Mouse (Mus musculus): ENCODE measurements at regions not wholly inside any gene's neighbourhood (a gene's known extent, or its start where the extent isn't known, plus 50 kb on each side); places are given as distances from the start of the nearest gene placed in this dataset.

DNA sequence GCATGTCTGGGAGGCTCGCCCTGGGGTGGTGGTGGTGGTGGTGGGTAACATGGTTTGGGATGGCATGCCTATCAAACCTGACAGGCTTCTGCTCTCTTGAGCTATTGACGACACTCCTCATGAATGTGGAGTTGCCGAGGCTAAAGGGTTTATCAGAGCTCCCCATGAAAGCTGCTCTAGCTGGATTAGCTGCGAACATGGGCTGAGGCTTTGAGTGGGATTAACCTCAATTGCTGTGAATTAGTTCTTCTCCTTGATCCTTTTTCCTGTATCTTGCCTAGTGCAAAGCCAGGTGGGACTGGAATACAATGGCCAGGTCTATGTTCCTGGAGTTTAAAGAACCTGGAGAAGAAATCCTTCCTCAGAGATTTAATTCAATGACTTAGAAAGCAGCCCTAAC, 150.6 kb downstream of the Nmur2 start:
- ATAC-seq (ENCODE audit: low FRiP score, low read depth) = no peak
- Histone ChIP-seq H3K27me3 (no peaks in the 10 kb centered on the region), H3K27ac (replicated peaks) (no peak overlapping the region), H3K4me3 (no peak overlapping the region), H3K4me2 (replicated peaks) (no peak overlapping the region), H3K9ac (replicated peaks) (no peak overlapping the region), H3K9me3 (no peaks in the 10 kb centered on the region), H3K4me1 (no peaks in the 10 kb centered on the region), H3K36me3 (no peaks in the 10 kb centered on the region)
- WGBS = 28% methylated on average over 4 of the region's 4 CpGs

DNA sequence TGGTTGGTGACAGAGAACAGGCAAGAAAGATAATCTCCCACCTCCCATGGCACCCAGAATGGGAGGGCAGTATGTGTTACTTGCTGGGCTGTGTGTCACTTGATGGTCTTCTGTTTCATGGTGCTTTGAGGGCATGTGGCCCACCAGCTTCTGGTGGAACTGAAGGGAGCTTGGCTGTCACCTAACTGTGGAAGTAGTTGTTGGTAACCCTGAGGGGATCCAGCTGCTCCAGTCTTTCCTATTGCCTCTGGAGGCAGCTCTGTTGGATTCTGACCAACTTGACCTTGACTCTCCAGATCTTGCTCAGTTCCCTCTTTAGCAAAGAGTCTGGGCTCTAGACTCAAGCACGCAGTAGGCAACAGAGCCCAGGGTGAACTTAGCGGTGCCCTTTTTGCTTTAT, 162.2 kb downstream of the Nmur2 start:
- Histone ChIP-seq H3K4me1 (no peaks in the 10 kb centered on the region), H3K9ac (replicated peaks) (no peak overlapping the region), H3K36me3 (no peaks in the 10 kb centered on the region), H3K9me3 (no peaks in the 10 kb centered on the region), H3K27ac (replicated peaks) (no peak overlapping the region), H3K4me3 (no peak overlapping the region), H3K4me2 (replicated peaks) (no peak overlapping the region), H3K27me3 (no peaks in the 10 kb centered on the region)
- 87% methylated on average over 2 of the region's 2 CpGs for whole genome bisulfite sequencing
- no peak for ATAC-seq (ENCODE audit: low FRiP score, low read depth)

- no peak overlapping the region for H3K27ac ChIP-seq (replicated peaks)
- no peaks in the 10 kb centered on the region for H3K9me3 ChIP-seq
- ATAC-seq (ENCODE audit: low FRiP score, low read depth) = no peak
- no peak overlapping the region for H3K4me2 ChIP-seq (replicated peaks)
- WGBS = 86% methylated on average over 2 of the region's 2 CpGs
- no peaks in the 10 kb centered on the region for H3K27me3 ChIP-seq
- no peak overlapping the region for H3K9ac ChIP-seq (replicated peaks)
- H3K4me3 ChIP-seq = no peak overlapping the region
- no peaks in the 10 kb centered on the region for H3K4me1 ChIP-seq
- H3K36me3 ChIP-seq = no peaks in the 10 kb centered on the region
Observed at GRCm38 (mm10) chr11:55867141-55867540, 173.7 kb downstream of the Nmur2 start.

- WGBS = 77% methylated on average over 7 of the region's 7 CpGs
- no peak overlapping the region for H3K4me3 ChIP-seq
- ATAC-seq (ENCODE audit: low FRiP score, low read depth) = no peak
Observed at GRCm38 (mm10) chr11:55859230-55859629, 181.6 kb downstream of the Nmur2 start.

DNA sequence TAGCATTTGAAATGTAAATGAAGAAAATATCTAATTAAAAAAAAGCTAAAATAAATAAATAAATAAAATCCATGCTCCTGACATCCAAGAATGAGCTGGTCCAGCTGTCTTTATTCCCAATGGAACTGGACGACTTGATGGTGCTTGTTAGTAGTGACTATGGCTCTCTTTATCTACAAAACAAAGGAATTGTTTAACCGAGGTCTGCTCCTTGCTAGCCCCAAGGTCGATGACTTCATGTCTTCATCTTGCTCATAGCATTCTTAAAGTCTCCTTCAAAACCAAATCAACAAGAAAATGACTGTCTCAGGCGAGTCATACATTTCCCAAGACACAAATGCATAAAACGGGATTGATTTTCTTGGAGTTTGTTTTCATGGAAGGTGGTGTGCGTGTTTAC, 212.5 kb upstream of the Glra1 start:
- Histone ChIP-seq H3K9ac (replicated peaks) (no peak overlapping the region), H3K4me1 (no peaks in the 10 kb centered on the region), H3K4me3 (no peak overlapping the region), H3K27me3 (peaks cover 5% of the 10 kb centered on the region; the same call in 1 of the 2 replicates), H3K36me3 (no peaks in the 10 kb centered on the region), H3K4me2 (replicated peaks) (no peak overlapping the region), H3K9me3 (no peaks in the 10 kb centered on the region), H3K27ac (replicated peaks) (no peak overlapping the region)
- 59% methylated on average over 6 of the region's 6 CpGs for WGBS
- no peak for ATAC-seq (ENCODE audit: low FRiP score, low read depth)

More at GRCm38 (mm10) chr11:55859230-55859629, 181.6 kb downstream of the Nmur2 start:
- Histone ChIP-seq H3K4me1 (no peaks in the 10 kb centered on the region), H3K9ac (replicated peaks) (no peak overlapping the region), H3K27ac (replicated peaks) (no peak overlapping the region), H3K27me3 (no peaks in the 10 kb centered on the region), H3K36me3 (no peaks in the 10 kb centered on the region), H3K4me2 (replicated peaks) (no peak overlapping the region), H3K9me3 (no peaks in the 10 kb centered on the region)

DNA sequence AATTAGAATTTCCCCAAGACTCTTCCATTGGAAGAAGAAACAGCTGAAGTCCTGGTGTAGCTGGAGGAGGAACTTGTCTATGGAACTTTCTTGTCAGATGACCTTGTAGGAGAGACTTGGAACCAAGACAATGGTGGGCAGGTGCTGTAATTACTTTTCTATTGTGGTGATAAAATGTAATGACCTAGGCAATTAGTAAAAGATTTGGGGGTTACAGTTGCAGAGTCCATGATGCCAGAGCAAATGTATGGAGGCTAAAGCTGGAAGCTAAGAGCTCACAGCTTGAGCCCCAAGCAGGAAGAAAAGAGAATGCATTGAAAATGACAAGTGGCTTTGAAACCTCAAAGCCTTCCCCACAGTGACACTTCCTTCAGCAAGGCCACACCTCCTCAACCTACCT, 208.6 kb upstream of the Glra1 start:
- no peak overlapping the region for H3K4me2 ChIP-seq (replicated peaks)
- H3K9ac ChIP-seq (replicated peaks) = no peak overlapping the region
- H3K36me3 ChIP-seq = no peaks in the 10 kb centered on the region
- H3K4me1 ChIP-seq = no peaks in the 10 kb centered on the region
- no peak for ATAC-seq (ENCODE audit: low FRiP score, low read depth)
- H3K9me3 ChIP-seq = no peaks in the 10 kb centered on the region
- H3K27me3 ChIP-seq = peaks cover 5% of the 10 kb centered on the region; the same call in 1 of the 2 replicates
- no peak overlapping the region for H3K27ac ChIP-seq (replicated peaks)
- no peak overlapping the region for H3K4me3 ChIP-seq

DNA sequence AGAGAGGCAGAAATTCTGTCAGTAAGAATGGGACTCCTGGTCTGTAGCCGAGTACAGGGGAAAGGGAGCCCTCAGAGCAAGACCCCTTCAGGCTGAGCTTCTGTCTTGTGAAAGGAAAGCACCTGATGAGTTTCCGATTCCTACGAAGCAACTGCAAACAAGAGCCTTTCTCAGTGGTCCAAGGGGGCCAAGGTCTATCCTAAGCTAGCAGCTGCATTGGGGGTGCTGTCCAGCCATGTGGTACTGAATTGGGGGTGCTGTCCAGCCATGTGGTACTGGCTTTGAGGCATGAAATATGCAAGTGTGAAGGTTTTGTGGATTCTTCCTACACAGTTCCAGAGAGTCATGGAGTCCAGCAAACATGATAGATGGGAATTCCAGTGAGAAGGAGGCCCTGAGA, 202.7 kb upstream of the Glra1 start:
- 77% methylated on average over 3 of the region's 3 CpGs for WGBS
- H3K27ac ChIP-seq (replicated peaks) = no peak overlapping the region
- no peak overlapping the region for H3K9ac ChIP-seq (replicated peaks)
- no peak overlapping the region for H3K4me3 ChIP-seq
- no peaks in the 10 kb centered on the region; the same call in 1 of the 2 replicates for H3K27me3 ChIP-seq
- no peak for ATAC-seq (ENCODE audit: low FRiP score, low read depth)
- H3K9me3 ChIP-seq = no peaks in the 10 kb centered on the region
- H3K4me2 ChIP-seq (replicated peaks) = no peak overlapping the region
- H3K4me1 ChIP-seq = no peaks in the 10 kb centered on the region
- H3K36me3 ChIP-seq = no peaks in the 10 kb centered on the region

DNA sequence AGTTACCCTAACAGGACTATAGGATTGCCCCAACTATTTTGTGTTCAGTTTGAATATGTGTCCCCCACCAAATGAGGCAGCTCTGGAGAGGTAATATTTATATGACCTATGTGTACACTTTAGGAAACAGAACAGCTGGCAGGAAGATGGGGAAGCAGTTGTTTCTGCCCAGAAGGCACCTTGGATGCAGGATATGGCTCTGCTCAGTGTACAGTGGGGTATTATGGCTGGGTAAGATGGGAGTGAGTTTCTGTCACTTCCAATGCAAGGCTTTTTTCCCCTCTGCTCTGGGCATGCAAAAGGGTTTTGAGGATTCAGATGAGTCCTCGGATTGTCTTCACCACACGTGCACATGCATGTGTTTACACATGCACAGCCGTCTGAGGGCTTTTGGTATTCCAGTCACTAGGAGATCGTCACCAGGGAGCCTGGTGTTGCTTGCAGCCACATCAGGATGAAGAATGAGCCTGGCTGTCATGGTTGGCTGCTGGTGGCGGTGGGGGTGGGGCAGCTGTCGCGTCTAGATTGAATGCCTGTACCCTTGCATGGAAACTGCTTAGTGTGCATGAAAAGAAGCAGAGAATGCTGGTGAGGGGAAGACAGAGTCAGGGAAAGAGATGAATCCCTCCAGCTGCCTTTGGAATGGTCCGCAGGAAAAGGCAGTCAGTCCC, 183.3 kb upstream of the Glra1 start:
- no peaks in the 10 kb centered on the region for H3K36me3 ChIP-seq
- H3K9me3 ChIP-seq = no peaks in the 10 kb centered on the region
- H3K27me3 ChIP-seq = no peaks in the 10 kb centered on the region
- peak overlapping the region; percentile 65; the same call in 1 of the 2 replicates for H3K27ac ChIP-seq (replicated peaks)
- peaks cover 9% of the 10 kb centered on the region; the same call in 1 of the 2 replicates for H3K4me1 ChIP-seq
- H3K4me3 ChIP-seq = no peak overlapping the region
- H3K9ac ChIP-seq (replicated peaks) = no peak overlapping the region
- H3K4me2 ChIP-seq (replicated peaks) = peak overlapping the region; percentile 11; the same call in 1 of the 2 replicates
- peak; percentile 87 for ATAC-seq (ENCODE audit: low FRiP score, low read depth)
- WGBS = 13% methylated on average over 8 of the region's 8 CpGs

- Histone ChIP-seq H3K27ac (replicated peaks) (no peak overlapping the region), H3K9me3 (no peaks in the 10 kb centered on the region), H3K4me3 (no peak overlapping the region), H3K36me3 (no peaks in the 10 kb centered on the region), H3K9ac (replicated peaks) (no peak overlapping the region), H3K4me2 (replicated peaks) (no peak overlapping the region), H3K27me3 (no peaks in the 10 kb centered on the region), H3K4me1 (peaks cover 9% of the 10 kb centered on the region; the same call in 1 of the 2 replicates)
- 79% methylated on average over 3 of the region's 3 CpGs for WGBS
- no peak for ATAC-seq (ENCODE audit: low FRiP score, low read depth)
Observed at GRCm38 (mm10) chr11:55789638-55790037, 181.6 kb upstream of the Glra1 start.

DNA sequence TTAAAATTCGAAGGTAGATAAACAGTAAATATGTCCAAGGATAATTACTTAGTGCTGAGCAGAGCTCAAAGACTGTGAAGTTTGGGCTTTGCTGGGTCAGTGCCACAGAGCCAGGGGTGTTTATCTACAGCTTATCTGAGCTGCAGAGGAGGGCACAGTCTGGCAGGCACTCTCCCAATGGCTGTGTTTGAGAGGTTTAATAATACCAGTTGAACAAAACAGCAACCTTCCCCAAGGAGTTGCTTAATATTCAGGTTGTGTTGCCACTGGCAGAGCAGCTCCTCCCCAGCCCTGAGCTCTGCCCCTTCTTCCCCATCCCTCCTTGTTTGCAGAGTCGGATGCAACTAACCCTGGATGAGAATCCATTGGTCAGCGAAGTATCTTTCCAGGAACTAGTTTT, 173.0 kb upstream of the Glra1 start:
- 75% methylated on average over 3 of the region's 3 CpGs for WGBS
- Histone ChIP-seq H3K27me3 (no peaks in the 10 kb centered on the region), H3K4me1 (no peaks in the 10 kb centered on the region), H3K27ac (replicated peaks) (no peak overlapping the region), H3K4me2 (replicated peaks) (no peak overlapping the region), H3K9ac (replicated peaks) (no peak overlapping the region), H3K9me3 (no peaks in the 10 kb centered on the region), H3K36me3 (no peaks in the 10 kb centered on the region), H3K4me3 (no peak overlapping the region)
- no peak for ATAC-seq (ENCODE audit: low FRiP score, low read depth)

GRCm38 (mm10) chr11:55780011-55780410, 172.0 kb upstream of the Glra1 start:
- Histone ChIP-seq H3K4me1 (no peaks in the 10 kb centered on the region), H3K27me3 (no peaks in the 10 kb centered on the region), H3K9ac (replicated peaks) (no peak overlapping the region), H3K4me3 (no peak overlapping the region), H3K27ac (replicated peaks) (no peak overlapping the region), H3K9me3 (no peaks in the 10 kb centered on the region), H3K4me2 (replicated peaks) (no peak overlapping the region), H3K36me3 (no peaks in the 10 kb centered on the region)
- WGBS = 83% methylated on average over 2 of the region's 2 CpGs
- ATAC-seq (ENCODE audit: low FRiP score, low read depth) = no peak

- H3K27me3 ChIP-seq = no peaks in the 10 kb centered on the region
- WGBS = 70% methylated on average over 1 of the region's 1 CpGs
- no peak overlapping the region for H3K4me2 ChIP-seq (replicated peaks)
- no peak for ATAC-seq (ENCODE audit: low FRiP score, low read depth)
- H3K36me3 ChIP-seq = no peaks in the 10 kb centered on the region
- H3K9ac ChIP-seq (replicated peaks) = no peak overlapping the region
- H3K9me3 ChIP-seq = no peaks in the 10 kb centered on the region
- H3K4me3 ChIP-seq = no peak overlapping the region
- no peak overlapping the region for H3K27ac ChIP-seq (replicated peaks)
- H3K4me1 ChIP-seq = no peaks in the 10 kb centered on the region
Observed at GRCm38 (mm10) chr11:55773283-55773682, 165.3 kb upstream of the Glra1 start.

- Histone ChIP-seq H3K27me3 (no peaks in the 10 kb centered on the region), H3K9me3 (no peaks in the 10 kb centered on the region), H3K36me3 (no peaks in the 10 kb centered on the region), H3K4me1 (no peaks in the 10 kb centered on the region), H3K4me2 (replicated peaks) (no peak overlapping the region), H3K27ac (replicated peaks) (no peak overlapping the region), H3K9ac (replicated peaks) (no peak overlapping the region), H3K4me3 (no peak overlapping the region)
- 69% methylated on average over 5 of the region's 5 CpGs for WGBS
- ATAC-seq (ENCODE audit: low FRiP score, low read depth) = no peak
Observed at GRCm38 (mm10) chr11:55772538-55772937, 164.5 kb upstream of the Glra1 start.
